Mouse (Mus musculus): ENCODE results near the gene Tacr2.

The Tacr2 gene

DNA sequence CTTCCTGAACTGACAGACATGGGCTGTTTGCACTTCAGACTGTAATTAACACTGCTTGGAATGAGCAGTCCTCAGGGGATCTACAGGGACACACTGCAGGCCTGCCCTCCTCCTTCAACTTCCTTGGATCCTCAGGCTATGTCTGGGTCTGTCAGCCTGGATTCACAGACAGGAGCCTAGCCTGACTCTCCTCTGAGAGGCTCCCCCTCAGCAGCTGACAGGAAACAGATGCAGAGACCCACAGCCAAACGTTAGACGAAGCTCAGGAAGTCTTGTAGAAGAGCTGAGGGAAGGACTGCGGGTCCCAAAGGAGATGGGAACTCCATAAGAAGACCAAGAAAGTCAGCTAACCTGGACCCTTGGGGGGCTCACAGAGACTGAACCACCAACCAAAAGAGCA is 54.2 kb downstream of the Tacr2 start:
- DNase-seq = no peak

DNA sequence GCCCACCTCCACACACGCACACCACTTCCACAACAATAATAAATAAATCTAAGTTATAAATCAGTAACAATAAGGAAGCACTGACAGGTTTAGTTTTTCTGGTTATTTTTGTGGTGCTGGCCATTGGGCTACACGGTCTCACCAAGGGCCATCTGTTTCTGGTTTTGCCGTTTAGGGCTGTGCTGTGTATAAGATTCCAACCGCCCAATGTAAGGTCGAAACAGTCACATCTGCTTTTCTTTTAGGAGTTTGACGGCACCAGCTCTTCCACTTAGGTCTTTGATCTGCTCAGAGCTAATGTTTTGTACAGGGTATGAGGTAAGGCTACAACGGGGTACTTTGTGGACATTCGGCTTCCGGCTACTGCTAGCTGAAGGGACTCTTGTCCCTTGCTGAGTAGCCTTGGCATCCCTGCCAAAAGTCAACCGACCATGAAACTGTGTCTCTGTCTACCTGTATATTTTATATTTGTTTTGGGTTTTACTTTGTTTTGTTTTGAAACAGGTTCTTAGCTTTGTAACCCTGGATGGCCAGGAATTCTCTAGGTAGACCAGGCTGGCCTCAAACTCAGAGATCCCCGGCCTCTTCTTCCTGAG is 56.8 kb downstream of the Tacr2 start:
- DNase-seq = peak; percentile 39

DNA sequence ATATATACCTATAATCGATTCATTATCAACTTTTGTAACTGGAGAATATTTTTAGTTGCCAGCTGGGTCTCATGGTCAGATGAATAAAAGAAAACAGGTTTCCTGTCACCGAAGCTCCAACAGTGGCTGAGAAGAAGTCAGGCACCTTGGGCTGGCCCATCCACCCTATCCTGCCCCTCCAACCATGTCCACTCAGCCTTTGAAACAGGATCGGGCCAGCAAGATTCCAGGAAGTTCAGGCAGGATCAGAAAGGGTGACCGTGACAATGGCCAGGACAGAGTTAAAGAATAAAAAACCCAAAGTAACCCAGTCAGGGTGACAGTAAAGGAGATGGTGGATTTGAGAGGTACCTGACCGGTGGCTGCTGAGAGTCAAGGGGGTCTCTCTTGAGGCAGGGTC is 57.4 kb downstream of the Tacr2 start:
- DNase-seq = no peak

DNA sequence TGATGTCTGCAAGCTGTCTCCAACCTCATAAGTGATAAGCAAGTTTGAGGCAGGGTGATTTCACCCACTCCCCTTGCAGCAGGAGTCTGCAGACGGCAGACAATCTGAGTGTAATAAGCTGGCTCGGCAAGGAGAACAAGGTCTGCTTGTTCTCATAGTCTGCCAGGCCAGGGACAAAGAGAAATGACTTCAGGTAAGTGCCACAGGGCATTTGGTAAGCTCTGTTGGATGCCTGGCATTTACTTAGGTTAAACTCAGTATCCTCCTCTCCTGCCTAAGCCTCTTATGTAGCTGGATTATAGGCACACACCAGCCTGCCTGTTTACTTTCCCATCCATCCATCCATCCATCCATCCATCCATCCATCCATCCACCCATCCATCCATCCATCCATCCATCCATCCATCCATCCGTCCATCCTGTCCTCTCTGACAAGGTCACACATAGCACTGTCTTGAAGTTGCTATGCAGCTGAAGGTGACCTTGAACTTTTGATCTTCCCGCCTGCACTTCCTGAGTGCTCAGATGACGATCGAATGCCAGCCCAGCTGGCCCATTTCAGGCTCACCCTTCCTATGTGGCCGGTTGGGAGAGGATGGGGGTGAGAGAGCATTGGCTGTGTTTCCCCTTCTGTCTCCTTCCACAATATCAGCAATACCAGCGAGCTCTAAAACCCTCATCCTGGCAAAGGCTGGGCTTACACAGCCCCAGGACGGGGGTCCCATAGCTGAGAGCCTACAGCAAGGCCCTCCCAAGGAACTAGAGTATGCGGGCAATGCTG is 58.2 kb downstream of the Tacr2 start:
- peak; percentile 64 for DNase-seq

DNA sequence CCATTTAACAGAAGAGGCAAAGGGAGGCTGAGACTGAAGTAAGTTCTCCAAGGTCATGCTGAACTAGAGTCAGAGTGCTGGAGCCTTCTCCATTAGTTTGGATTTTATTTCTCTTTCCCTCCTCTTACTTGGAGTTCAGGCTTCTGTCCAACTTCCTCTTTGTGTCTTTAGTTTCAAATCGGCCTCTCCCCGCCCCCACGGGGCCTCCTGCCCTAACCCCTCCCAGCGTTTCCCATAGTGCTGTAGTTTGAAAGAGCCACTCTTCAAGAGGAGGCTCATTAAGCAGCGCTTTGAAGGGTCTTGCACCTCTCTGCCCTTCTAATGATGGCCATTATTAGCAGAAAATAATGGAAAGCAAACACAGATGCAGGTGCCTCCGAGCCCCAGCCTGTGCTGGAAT is 59.2 kb downstream of the Tacr2 start:
- no peak for DNase-seq

DNA sequence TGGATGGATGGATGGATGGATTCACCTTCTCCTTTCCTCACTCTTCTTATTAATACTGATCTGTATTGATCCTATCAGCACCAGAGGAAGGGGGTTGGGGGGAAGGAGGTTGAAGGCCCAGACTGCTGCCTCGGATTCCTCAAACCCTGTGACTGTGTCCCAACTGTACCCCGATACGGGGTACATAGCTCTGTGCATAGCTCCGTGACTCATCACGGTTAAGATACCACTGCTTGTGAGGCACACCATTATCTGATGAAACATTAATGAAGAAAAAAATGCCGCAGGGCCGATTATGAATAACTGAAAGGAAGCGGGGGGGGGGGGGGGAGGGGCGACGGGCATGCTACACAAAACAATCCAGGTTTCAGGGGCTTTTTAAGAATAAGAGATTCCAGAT is 60.9 kb downstream of the Tacr2 start:
- no peak for DNase-seq

DNA sequence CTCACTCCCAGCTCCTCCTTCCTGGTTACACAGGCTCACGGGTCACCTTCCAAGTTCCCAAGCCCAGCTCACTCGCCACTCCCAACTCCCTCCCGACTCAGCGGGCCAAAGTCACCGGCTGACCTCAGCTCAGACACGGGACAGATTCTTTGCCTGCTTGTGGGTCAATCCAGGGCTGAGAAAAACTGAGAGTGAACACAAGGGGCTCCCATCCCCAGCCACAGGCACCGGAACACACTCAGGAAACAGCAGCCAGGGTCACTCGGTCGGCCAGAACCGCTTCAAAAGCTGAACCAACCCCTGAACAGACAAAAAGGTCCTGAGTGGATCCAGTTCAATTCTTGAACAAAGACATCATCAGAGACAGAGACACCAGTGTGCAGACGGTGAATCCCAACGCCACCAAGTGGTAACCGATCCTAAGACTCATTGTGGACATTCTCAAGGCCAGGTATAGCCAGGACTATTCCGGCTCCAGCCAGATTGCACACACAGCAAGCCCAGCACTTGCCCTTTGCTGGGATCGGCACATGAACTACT is 61.7 kb downstream of the Tacr2 start:
- peak; percentile 52 for DNase-seq

All from cerebellum, adult 11-12 months (tissue).